Mouse (Mus musculus) G1E (cell line): ENCODE measurements around the gene Scn3a.

Experiments
- CTCF ChIP-seq: IDR thresholded peaks from 2 replicates; pipeline ENCODE4 v1.5.1; 2012; ENCODE audit warnings: low read depth, low read length, inconsistent platforms, mixed read lengths
- GATA1 ChIP-seq: IDR thresholded peaks from 2 replicates; pipeline ENCODE4 v1.6.1; 2012; ENCODE audit warnings: borderline replicate concordance, low read length, inconsistent platforms, mixed read lengths
- GATA2 ChIP-seq: IDR thresholded peaks from 2 replicates; pipeline ENCODE4 v1.6.1; 2012; ENCODE audit warnings: low read depth, low read length, inconsistent platforms, borderline replicate concordance
- POLR2AphosphoS5 ChIP-seq: IDR thresholded peaks from 2 replicates; pipeline ENCODE4 v1.6.1; 2012; ENCODE audit warnings: low read depth, low read length, inconsistent platforms; ENCODE audit not compliant: insufficient replicate concordance
- TAL1 ChIP-seq: conservative IDR thresholded peaks from 2 replicates; pipeline ENCODE4 v1.6.1; 2012; ENCODE audit warnings: low read depth, low read length, inconsistent platforms, mixed read lengths

GRCm38 (mm10) chr2:65414237-65414636, 153.2 kb downstream of the Scn3a start:
- TF ChIP-seq CTCF (no peak), GATA1 (no peak), TAL1 (no peak), GATA2 (no peak), POLR2AphosphoS5 (no peak)
